Comparison of ENCODE assay signal across 27 mouse cellular contexts in the genomic region with DNA sequence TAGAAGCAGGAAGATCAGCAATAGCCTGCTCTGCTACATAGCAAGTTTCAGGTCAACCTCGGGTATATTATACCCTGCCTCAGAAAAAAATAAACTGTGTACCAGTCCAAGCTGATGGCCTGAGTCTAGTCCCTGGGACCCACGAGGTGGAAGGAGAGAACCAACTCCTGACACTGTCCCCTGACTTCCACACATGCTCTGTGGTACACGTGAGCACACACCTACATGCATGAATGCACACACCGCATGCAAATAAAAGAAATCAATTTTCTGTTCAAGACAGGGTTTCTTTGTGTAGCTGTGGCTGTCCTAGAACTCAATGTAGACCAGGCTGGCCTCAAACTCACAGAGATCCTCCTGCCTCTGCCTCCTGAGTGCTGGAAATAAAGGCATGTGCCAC.
"Had no signal": no experiment of that assay in that cellular context is flagged by ENCODE, and none has a peak within 500 bp of the region (broad histone marks: within the 10 kb centered on the region; RNA-seq: fewer than 3 reads in every experiment).

No protein-coding gene starts in this region.

- H3K27ac ChIP-seq: embryonic facial prominence, embryonic 10.5 days; embryonic facial prominence, embryonic 12.5 days; embryonic facial prominence, embryonic 13.5 days; embryonic facial prominence, embryonic 15.5 days; forebrain, embryonic 10.5 days; forebrain, embryonic 12.5 days; forebrain, embryonic 15.5 days; gastrocnemius, adult 2 months; heart, adult 2 months; heart, embryonic 10.5 days had no signal

- H3K4me3 ChIP-seq: embryonic facial prominence, embryonic 10.5 days; embryonic facial prominence, embryonic 12.5 days; embryonic facial prominence, embryonic 13.5 days; embryonic facial prominence, embryonic 15.5 days; erythroblast, embryonic 14.5 days; forebrain, embryonic 10.5 days; forebrain, embryonic 12.5 days; forebrain, embryonic 15.5 days; gastrocnemius, adult 2 months; heart, adult 2 months; heart, embryonic 10.5 days had no signal

- H3K27me3 ChIP-seq: embryonic facial prominence, embryonic 12.5 days; embryonic facial prominence, embryonic 13.5 days; embryonic facial prominence, embryonic 15.5 days; forebrain, embryonic 12.5 days; forebrain, embryonic 15.5 days had no signal

- H3K9ac ChIP-seq: embryonic facial prominence, embryonic 12.5 days; embryonic facial prominence, embryonic 13.5 days; embryonic facial prominence, embryonic 15.5 days; forebrain, embryonic 12.5 days; forebrain, embryonic 15.5 days; forebrain, postnatal 0 days had no signal

- H3K4me2 ChIP-seq: embryonic facial prominence, embryonic 12.5 days; embryonic facial prominence, embryonic 13.5 days; embryonic facial prominence, embryonic 15.5 days; forebrain, embryonic 12.5 days; forebrain, embryonic 15.5 days had no signal

- H3K9me3 ChIP-seq: embryonic facial prominence, embryonic 10.5 days; embryonic facial prominence, embryonic 12.5 days; embryonic facial prominence, embryonic 13.5 days; embryonic facial prominence, embryonic 15.5 days; forebrain, embryonic 10.5 days; forebrain, embryonic 12.5 days; forebrain, embryonic 15.5 days; heart, embryonic 10.5 days had no signal

- ATAC-seq: forebrain, embryonic 14.5 days; forebrain, embryonic 15.5 days; forebrain, embryonic 16.5 days; forebrain, postnatal 0 days had no signal

- H3K4me1 ChIP-seq: embryonic facial prominence, embryonic 12.5 days; embryonic facial prominence, embryonic 13.5 days; embryonic facial prominence, embryonic 15.5 days; forebrain, embryonic 10.5 days; forebrain, embryonic 12.5 days; forebrain, embryonic 15.5 days; heart, embryonic 10.5 days had no signal

- DNase-seq: cerebellum, adult 8-10 months; cerebellum, adult 9-10 months; cerebellum, adult 9-11 months; cerebellum, postnatal 10 days; cerebellum, postnatal 14 days; cerebellum, postnatal 25 days; cerebellum, postnatal 36 days; forebrain, postnatal 0 days; gastrocnemius, adult 2 months; gastrocnemius, postnatal 10 days; gastrocnemius, postnatal 14 days; gastrocnemius, postnatal 25 days; gastrocnemius, postnatal 36 days; heart, adult 11 months; heart, adult 18-20 months; heart, adult 2 months had no signal
